Mouse (Mus musculus) bone marrow, adult 2 months (tissue): ENCODE measurements around the gene Cluh.

Experiments
- CTCF ChIP-seq: fragments of 200-500 bp; IDR thresholded peaks from 2 replicates; pipeline ENCODE4 v1.5.1; 2011; ENCODE audit warnings: low read length, control low read depth; ENCODE audit not compliant: control insufficient read depth, insufficient read depth
- POLR2A ChIP-seq: fragments of 200-500 bp; IDR thresholded peaks from 2 replicates; pipeline ENCODE4 v1.6.1; 2011; ENCODE audit warnings: low read depth, mild to moderate bottlenecking, control low read depth, low read length, borderline replicate concordance; ENCODE audit not compliant: control insufficient read depth

- TF ChIP-seq CTCF: no peak
- TF ChIP-seq POLR2A: no peak
Observed at GRCm38 (mm10) chr11:74613428-74613827, 35.9 kb upstream of the Cluh start.
